Mouse (Mus musculus): ENCODE results near the gene Dok7. TPM values are rescaled to one million over a fixed set of nuclear protein-coding genes. Genes with fewer than 3 reads are reported as not detected.

Gene Dok7
- polyA plus RNA-seq (2016; fragmentation: Nextera tagmentation; extraction: Ambion mirVana), result 2.3 and 4.4 TPM in 2 replicates

DNA sequence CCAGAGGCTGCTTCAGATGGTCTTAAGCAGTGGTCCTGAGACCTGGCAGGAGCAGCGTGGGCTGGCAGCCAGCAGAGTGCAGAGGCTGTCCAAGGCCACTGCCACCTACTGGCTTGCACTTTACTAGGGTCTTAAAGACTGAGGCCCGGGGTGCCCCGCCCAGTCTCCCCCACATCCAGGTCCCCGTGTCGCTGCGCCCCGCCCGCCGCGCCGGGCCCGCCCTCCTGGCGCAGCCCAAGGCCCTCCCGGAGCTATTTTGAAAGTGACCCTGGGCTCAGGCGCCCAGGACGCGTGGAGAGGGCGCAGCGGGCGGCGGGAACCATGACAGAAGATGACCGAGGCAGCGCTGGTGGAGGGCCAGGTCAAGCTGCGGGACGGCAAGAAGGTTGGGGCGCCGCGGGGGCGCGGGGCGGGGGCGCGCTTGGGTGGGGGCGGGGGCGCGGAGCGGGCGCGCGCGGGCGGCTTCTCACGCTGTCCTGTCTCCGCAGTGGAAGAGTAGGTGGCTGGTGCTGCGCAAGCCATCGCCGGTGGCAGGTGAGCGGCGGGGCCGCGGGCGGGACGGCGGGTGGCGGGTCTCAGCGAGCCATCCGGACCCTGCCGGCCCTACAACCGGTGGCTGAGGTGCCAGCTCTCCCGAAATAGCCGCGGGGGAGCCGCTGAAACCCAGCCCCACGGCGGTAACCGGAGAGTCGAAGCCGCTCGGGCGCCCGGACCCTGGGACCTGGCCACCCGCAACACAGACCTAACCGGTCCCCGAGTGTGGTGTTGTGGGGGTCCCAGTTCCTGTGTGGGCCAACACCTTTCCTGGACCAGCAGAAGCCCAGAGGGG is at the start of gene Dok7:
Gene Dok7 (plus strand): TSS at position 163 of the 829 bp plus-strand sequence.
- no peak for DNase-seq (ENCODE audit: low spot score)
- no peaks in the 10 kb centered on the region for H3K9me3 ChIP-seq
- WGBS, result 2% methylated on average over 59 of the region's 74 CpGs
- peaks cover 31% of the 10 kb centered on the region for H3K4me1 ChIP-seq
- H3K36me3 ChIP-seq, result no peaks in the 10 kb centered on the region
- H3K27ac ChIP-seq, result peak within 1 kb of the TSS; percentile 86
- peaks cover 66% of the 10 kb centered on the region for H3K27me3 ChIP-seq (ENCODE audit: insufficient read depth, poor library complexity, severe bottlenecking)
- peak within 1 kb of the TSS; percentile 74 for H3K4me3 ChIP-seq

DNA sequence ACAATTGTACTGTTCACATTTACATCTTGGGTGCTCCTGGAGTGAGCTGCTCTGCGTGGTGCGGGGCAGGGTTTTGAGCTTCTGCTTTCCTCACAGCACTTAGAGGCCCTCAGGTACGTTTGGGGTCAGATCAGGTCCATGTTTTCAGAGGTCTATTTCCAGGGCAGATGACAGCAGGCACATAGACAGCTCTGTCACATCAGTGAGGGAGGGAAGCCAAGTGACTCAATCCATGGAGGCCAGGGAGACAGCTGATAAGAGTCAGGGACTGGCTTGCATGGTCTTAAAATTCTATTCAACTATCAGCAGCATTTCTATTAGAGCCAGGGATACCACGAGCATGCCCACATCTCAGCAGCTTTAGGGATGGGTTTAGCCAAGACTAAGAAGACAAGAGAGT is 47.4 kb upstream of the Dok7 start:
- H3K9me3 ChIP-seq, result no peaks in the 10 kb centered on the region
- no peak overlapping the region for H3K27ac ChIP-seq
- DNase-seq (ENCODE audit: low spot score), result no peak
- no peaks in the 10 kb centered on the region for H3K27me3 ChIP-seq (ENCODE audit: insufficient read depth, poor library complexity, severe bottlenecking)
- H3K36me3 ChIP-seq, result peaks cover 33% of the 10 kb centered on the region
- 67% methylated on average over 4 of the region's 4 CpGs for WGBS
- peaks cover 9% of the 10 kb centered on the region; the same call in 1 of the 2 replicates for H3K4me1 ChIP-seq
- no peak overlapping the region for H3K4me3 ChIP-seq

DNA sequence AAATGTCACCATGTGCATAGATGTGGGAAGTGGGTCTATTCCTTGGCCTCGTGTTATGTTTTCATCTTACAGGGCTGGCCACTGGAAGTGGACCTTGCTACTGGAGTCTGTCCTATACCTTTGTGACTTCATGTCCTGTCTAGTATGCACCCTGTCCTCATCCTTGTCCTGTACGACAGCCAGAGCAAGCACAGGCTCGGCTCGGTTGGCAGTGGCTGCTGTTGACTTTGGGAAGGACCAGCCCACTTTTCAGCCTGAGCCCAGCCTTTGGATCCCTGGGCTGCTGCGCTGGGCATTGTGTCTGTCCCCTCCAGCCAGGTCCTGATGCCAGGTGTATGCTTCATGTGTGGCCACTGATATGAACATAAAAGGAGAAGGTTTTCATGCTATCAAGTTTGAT is 45.9 kb upstream of the Dok7 start:
- H3K4me1 ChIP-seq, result peaks cover 7% of the 10 kb centered on the region; the same call in 1 of the 2 replicates
- H3K27me3 ChIP-seq (ENCODE audit: insufficient read depth, poor library complexity, severe bottlenecking), result no peaks in the 10 kb centered on the region
- no peak overlapping the region for H3K27ac ChIP-seq
- no peak for DNase-seq (ENCODE audit: low spot score)
- H3K4me3 ChIP-seq, result no peak overlapping the region
- H3K36me3 ChIP-seq, result peaks cover 26% of the 10 kb centered on the region
- no peaks in the 10 kb centered on the region for H3K9me3 ChIP-seq
- 72% methylated on average over 5 of the region's 5 CpGs for WGBS

DNA sequence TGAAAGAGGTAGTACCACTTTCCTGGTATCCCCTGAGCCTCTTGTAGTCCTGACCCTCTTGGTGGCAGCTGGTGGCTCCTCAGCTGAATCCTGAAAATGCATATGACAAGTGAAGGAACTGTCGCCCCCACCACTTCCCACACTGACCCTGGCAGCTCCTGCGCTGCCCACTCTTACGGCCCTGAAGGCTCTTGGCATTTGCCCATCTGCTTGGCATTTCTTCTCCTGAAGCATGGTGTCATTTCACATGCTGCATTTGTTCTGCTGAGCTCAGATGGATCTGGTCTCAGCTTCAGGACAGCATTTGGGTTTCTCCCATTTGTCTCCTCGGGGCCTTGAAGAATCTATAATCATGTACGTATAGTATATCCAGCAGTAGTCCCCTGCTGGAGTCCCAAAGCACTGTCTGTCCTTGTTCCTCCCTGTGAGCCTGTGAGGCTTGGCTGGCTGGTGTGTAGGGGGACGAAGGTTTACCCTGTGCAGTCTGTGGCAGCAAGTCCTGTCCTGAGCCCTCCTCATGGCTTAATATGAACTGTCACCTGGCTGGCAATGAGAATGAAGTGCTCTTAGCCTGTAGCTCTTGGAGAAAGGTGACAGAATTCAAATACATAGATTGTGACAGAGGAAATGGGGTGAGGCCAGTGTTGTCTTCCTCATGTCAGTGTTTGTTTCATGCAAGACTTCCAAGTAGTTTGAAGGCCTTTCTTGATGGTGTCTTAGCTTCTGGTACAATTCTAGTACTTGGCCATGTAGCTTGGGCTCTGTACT is 45.2 kb upstream of the Dok7 start:
- Histone ChIP-seq H3K27me3 (ENCODE audit: insufficient read depth, poor library complexity, severe bottlenecking) (no peaks in the 10 kb centered on the region), H3K4me3 (no peak overlapping the region), H3K36me3 (peaks cover 20% of the 10 kb centered on the region), H3K9me3 (no peaks in the 10 kb centered on the region), H3K4me1 (peaks cover 7% of the 10 kb centered on the region; the same call in 1 of the 2 replicates), H3K27ac (no peak overlapping the region)
- 94% methylated on average over 6 of the region's 6 CpGs for WGBS
- no peak for DNase-seq (ENCODE audit: low spot score)

GRCm38 (mm10) chr5:35014036-35014435 is 42.5 kb upstream of the Dok7 start:
- WGBS, result 83% methylated on average over 6 of the region's 6 CpGs
- H3K4me3 ChIP-seq, result no peak overlapping the region
- peaks cover 10% of the 10 kb centered on the region for H3K36me3 ChIP-seq

GRCm38 (mm10) chr5:35019673-35020300 is 36.8 kb upstream of the Dok7 start:
- H3K27ac ChIP-seq, result no peak overlapping the region
- no peak for DNase-seq (ENCODE audit: low spot score)
- WGBS, result 75% methylated on average over 9 of the region's 9 CpGs

More at GRCm38 (mm10) chr5:35014036-35014435, 42.5 kb upstream of the Dok7 start:
- H3K4me1 ChIP-seq, result peaks cover 8% of the 10 kb centered on the region
- no peaks in the 10 kb centered on the region for H3K27me3 ChIP-seq (ENCODE audit: insufficient read depth, poor library complexity, severe bottlenecking)
- DNase-seq (ENCODE audit: low spot score), result no peak
- H3K9me3 ChIP-seq, result no peaks in the 10 kb centered on the region
- H3K27ac ChIP-seq, result no peak overlapping the region

DNA sequence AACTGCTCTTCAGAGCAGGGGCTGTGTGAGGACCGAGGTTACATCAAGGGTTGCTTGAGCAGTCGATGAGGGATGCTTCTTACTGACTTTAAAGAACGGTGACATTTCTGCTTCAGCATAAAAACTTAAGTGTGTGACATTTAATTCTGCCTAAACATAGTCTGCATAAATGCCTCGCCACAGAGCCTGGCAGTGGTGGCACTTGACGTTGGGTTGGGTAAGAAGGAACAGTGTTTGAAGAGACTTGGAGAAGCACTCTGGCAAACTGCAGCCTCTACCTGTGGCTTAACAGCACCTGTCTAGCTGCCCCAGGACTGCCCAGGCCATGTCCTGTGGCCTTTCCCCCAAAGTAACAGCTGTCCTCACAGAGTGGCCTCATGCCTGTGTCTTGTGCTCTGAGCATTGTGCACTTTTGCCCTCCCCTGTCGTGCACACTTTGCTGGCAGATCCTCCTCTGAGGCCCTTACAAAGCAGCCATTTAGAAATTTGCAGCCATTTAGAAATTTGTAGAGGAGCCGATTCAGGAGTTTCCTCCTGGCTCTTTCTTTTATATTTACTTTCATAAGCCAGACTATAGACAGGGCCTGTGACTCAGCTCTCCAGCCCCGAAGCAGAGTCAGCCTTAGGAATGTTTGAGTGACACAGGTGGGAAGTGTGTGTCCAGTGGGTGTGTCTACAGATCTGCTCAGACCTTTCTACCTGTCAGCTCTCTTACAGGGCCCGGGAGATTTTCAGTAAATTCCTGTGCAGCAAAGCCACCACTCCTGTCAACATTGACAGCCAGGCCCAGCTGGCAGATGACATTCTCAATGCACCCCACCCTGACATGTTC is 35.9 kb upstream of the Dok7 start:
- Histone ChIP-seq H3K9me3 (no peaks in the 10 kb centered on the region), H3K36me3 (peaks cover 44% of the 10 kb centered on the region), H3K4me1 (peaks cover 50% of the 10 kb centered on the region), H3K4me3 (no peak overlapping the region), H3K27ac (no peak overlapping the region), H3K27me3 (ENCODE audit: insufficient read depth, poor library complexity, severe bottlenecking) (no peaks in the 10 kb centered on the region)
- WGBS, result 83% methylated on average over 9 of the region's 9 CpGs
- no peak for DNase-seq (ENCODE audit: low spot score)

More at GRCm38 (mm10) chr5:35019673-35020300, 36.8 kb upstream of the Dok7 start:
- H3K9me3 ChIP-seq, result no peaks in the 10 kb centered on the region
- H3K36me3 ChIP-seq, result peaks cover 38% of the 10 kb centered on the region
- no peaks in the 10 kb centered on the region for H3K27me3 ChIP-seq (ENCODE audit: insufficient read depth, poor library complexity, severe bottlenecking)
- peaks cover 44% of the 10 kb centered on the region for H3K4me1 ChIP-seq
- no peak overlapping the region for H3K4me3 ChIP-seq

- H3K4me1 ChIP-seq, result peaks cover 45% of the 10 kb centered on the region
- H3K4me3 ChIP-seq, result no peak overlapping the region
- H3K36me3 ChIP-seq, result peaks cover 80% of the 10 kb centered on the region
- H3K9me3 ChIP-seq, result no peaks in the 10 kb centered on the region
- no peaks in the 10 kb centered on the region for H3K27me3 ChIP-seq (ENCODE audit: insufficient read depth, poor library complexity, severe bottlenecking)
- 26% methylated on average over 2 of the region's 2 CpGs for WGBS
- H3K27ac ChIP-seq, result no peak overlapping the region
- DNase-seq (ENCODE audit: low spot score), result no peak
Observed at GRCm38 (mm10) chr5:35024975-35025374, 31.6 kb upstream of the Dok7 start.

DNA sequence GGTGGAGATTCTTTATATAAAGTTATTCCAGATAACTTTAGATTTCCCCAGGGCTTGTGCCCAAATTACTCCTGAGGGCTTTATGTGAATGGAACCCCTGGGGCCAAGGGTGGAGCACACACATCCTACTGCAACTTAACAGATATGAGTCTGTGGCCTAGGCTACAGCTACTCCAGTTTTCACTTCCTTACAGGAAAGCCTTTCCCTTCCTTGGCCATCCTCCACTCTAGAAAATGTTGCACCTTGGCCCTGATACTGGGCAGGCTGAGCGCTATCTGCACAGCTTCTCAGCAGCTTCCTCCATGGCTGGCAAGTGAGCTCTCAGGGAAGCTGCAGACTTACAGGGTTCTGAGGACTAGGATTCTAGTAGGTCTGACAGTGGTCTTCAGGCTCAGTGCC is 27.3 kb upstream of the Dok7 start:
- H3K9me3 ChIP-seq, result no peaks in the 10 kb centered on the region
- no peak overlapping the region for H3K4me3 ChIP-seq
- no peak overlapping the region for H3K27ac ChIP-seq
- peaks cover 93% of the 10 kb centered on the region for H3K36me3 ChIP-seq
- H3K4me1 ChIP-seq, result peaks cover 19% of the 10 kb centered on the region
- DNase-seq (ENCODE audit: low spot score), result no peak
- 97% methylated on average over 1 of the region's 1 CpGs for WGBS
- H3K27me3 ChIP-seq (ENCODE audit: insufficient read depth, poor library complexity, severe bottlenecking), result no peaks in the 10 kb centered on the region

- Histone ChIP-seq H3K36me3 (peaks cover 94% of the 10 kb centered on the region), H3K27ac (no peak overlapping the region), H3K4me3 (no peak overlapping the region), H3K9me3 (no peaks in the 10 kb centered on the region), H3K27me3 (ENCODE audit: insufficient read depth, poor library complexity, severe bottlenecking) (no peaks in the 10 kb centered on the region), H3K4me1 (peaks cover 16% of the 10 kb centered on the region; the same call in 1 of the 2 replicates)
- DNase-seq (ENCODE audit: low spot score), result no peak
- WGBS, result 82% methylated on average over 5 of the region's 5 CpGs
Observed at GRCm38 (mm10) chr5:35029755-35030154, 26.8 kb upstream of the Dok7 start.

GRCm38 (mm10) chr5:35033068-35033467 is 23.5 kb upstream of the Dok7 start:
- WGBS, result 85% methylated on average over 5 of the region's 5 CpGs
- Histone ChIP-seq H3K27ac (no peak overlapping the region), H3K36me3 (peaks cover 69% of the 10 kb centered on the region), H3K4me1 (peaks cover 16% of the 10 kb centered on the region), H3K4me3 (no peak overlapping the region), H3K27me3 (ENCODE audit: insufficient read depth, poor library complexity, severe bottlenecking) (no peaks in the 10 kb centered on the region), H3K9me3 (no peaks in the 10 kb centered on the region)
- no peak for DNase-seq (ENCODE audit: low spot score)

GRCm38 (mm10) chr5:35033619-35034018 is 22.9 kb upstream of the Dok7 start:
- Histone ChIP-seq H3K36me3 (peaks cover 64% of the 10 kb centered on the region), H3K27ac (no peak overlapping the region), H3K4me1 (peaks cover 16% of the 10 kb centered on the region), H3K9me3 (no peaks in the 10 kb centered on the region), H3K27me3 (ENCODE audit: insufficient read depth, poor library complexity, severe bottlenecking) (no peaks in the 10 kb centered on the region), H3K4me3 (no peak overlapping the region)
- no peak for DNase-seq (ENCODE audit: low spot score)
- 79% methylated on average over 1 of the region's 1 CpGs for WGBS

All from heart, embryonic 10.5 days (tissue).